Mouse (Mus musculus) kidney, postnatal 36 days (tissue): ENCODE measurements at regions not wholly inside any gene's neighbourhood (a gene's known extent, or its start where the extent isn't known, plus 50 kb on each side); places are given as distances from the start of the nearest gene placed in this dataset.

Experiments
- DNase-seq, 2 experiments: peaks; one replicate each; pipeline ENCODE4 v3.0.0; 2021 to 2022; ENCODE audit warnings: mixed read lengths in 2 of 2

DNA sequence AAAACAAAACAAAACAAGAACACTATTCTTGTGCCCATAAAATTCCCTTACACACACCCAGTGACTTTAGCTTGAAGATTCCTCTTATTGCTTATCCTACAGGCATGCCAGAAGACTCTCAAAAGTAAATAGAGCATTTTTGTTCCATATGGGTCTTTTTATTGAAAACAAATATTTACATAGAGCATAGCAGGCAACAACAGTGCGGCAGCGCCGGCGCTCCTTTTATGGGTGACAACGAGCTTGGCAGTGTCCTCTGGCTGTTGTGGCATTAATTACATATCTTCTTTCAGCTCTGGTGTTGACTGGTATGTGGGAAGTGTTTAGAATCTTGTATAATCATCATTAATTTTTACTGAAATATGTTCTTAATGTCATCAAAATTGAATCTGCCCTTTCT lies 242.2 kb upstream of the Fbxl7 start:
- no peak for DNase-seq

DNA sequence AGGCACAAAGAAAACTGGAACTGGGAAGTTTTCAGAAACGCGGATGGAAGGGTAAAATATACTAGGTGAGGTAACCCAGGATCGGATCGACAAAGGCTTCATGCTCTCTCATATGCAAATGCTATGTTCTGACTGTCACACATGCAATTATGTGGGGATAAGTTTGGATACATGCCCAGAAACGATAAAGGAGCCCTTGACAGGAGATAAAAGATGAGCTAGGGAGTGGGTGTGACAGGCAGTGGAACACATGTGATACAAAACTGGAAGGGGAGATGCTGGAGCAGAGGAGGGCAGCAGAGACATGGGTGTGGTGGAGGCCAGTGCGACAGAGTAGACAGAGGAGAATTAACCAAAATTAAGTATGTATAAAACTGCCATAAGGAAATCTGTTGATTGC lies 250.5 kb upstream of the Fbxl7 start:
- no peak for DNase-seq

DNA sequence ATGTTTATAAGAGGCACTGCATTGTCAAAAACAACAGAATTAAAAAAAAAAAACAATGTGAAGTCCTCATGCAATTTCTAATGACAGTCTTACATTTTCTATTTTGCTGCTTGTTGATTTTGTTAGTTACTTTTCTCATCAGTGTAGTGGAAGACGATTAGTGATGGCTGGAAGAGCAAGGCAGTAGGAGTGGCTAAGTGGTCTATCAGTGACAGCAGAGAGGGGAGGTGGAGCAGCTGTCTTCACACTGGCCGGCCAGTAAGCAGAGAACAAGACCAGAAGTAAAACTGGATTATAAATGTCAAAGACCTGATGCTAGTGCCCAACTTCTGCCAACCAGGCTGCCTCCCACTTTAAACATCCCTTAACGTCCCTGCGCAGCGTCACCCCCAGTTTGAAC lies 265.6 kb upstream of the Fbxl7 start:
- no peak for DNase-seq

DNA sequence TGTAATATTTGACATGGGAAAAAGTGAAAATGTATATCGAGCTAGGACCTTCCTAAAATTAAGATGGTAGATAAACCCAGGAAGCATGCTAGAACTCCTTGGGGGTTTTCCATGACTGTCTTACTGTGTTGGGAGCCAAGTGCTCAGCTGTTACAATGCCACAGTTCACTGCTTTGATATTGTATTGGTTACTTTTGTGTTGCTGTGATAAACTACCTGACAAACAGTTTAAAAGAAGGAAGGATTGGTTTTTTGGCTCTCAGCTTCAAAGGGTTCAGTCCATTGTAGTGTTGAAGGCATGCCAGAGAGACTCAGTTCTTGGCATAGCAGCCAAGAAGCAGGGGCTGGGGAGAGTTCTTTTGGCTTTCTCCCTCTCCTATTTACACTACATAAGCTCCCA lies 272.1 kb upstream of the Fbxl7 start:
- no peak for DNase-seq

DNA sequence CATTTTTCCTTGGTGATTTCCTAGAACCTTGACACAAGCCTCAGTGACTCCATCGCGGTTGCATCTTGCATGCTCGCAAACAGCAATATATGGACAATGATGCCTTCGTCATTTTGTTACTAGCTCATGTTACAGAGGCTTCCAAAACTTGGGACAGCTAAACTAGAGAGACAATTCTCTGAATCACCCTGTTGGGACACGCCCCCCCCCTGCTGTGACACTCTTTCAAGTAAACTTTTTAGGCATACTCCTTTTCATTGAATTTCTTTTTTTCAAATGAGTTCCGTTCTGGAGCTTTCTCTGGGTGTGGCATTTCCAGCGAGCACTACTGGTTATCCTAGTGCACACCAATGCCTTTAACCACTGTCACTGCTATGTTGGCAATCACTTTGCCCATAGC lies 274.5 kb upstream of the Fbxl7 start:
- no peak for DNase-seq

DNA sequence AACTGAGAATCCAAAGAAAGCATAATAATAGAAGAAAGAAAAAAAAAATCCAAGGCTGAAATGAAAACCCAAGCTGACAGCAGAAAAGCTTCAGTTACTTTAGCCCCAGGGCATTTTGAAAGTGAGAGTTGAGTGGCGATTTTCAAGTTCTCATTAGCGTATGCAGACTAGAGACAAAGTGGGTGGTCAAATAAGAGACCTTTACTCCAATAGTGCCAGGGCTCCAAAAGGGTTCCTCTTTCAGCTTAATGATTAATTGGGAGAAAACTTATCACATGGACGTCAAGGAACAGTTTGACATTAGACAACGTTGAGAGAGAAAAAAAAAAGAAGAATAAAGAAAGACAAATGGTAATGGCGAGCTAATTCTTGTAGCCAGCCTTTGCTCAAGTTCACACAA lies 278.1 kb upstream of the Fbxl7 start:
- no peak for DNase-seq

DNA sequence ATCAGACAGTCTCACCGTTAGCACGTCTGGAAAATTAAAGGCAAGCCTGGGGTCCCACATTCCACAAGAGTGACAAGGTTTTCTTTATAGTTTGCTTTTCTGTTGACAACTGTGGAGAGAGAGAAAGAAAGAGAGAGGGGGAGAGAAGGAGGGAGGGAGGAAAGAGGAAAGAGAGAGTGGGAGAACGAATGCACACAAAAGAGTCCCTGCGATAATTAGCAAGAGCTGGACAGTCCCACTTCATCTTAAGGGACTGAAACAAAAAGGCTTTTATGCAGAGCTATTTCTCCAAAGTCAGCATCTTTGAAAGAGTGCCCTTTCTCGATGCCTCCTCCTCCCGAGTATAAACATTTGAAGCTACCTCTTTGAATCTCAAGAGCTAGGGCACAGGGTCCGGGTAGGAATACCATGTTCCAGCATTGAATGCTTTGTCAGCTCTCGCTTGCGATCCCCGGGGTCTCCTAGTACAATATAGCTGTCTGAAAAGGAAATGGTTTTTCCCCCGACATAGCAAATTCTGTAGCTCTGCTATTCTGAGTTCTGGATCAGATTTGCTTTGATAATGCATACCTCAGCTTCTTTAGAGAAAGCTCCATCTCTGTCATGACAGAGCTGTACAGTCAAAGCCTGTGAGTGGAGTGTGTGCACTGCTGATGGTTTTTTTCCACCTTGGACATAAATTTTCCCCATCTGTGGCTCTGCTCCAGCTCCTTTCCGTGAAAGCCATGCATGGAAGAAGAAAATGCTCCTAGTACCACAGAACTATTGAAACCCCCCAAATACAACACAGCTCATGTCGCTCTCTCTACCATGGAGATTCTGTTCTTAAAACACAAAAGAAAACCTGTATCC lies 282.9 kb upstream of the Fbxl7 start:
- DNase-seq, result no peak

DNA sequence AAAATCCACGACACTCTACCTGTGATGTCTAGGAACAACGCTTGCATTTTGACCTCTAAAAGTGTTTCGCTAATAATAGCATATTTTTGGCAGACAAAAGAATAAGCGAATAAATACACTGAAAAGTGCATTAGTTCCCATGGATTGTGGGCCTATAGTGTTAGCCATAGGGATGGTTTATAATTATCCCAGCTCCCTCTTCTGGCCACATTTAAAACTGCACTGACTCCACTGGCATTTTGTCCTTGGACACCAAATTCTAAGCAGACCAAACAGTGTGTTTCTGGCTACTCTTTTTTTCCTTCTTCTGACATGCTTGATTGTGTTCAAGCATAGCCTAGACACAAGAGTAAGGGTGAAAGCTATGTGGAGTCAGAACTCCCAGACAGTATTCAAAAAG lies 276.8 kb upstream of the Ank start:
- peak; percentile 36 to 73 for DNase-seq

DNA sequence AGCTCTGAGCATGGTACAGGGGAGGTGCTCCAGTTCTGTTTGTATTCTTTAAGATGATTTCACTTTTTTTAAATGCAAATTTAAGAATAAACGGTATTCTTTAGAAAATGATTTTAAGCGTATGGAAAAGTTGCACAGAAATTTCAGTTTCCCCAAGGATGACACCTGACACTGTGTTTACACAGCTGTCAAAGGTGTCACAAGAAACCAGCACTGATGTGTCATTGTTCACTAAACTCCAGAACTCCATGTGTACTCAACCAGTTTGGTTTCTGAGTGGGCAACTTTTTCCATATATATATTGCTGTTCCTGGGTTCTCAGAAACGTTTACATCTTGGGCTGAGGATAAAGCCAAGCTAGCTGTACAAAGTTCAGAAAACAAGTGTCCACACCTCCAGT lies 265.0 kb upstream of the Ank start:
- DNase-seq, result no peak

DNA sequence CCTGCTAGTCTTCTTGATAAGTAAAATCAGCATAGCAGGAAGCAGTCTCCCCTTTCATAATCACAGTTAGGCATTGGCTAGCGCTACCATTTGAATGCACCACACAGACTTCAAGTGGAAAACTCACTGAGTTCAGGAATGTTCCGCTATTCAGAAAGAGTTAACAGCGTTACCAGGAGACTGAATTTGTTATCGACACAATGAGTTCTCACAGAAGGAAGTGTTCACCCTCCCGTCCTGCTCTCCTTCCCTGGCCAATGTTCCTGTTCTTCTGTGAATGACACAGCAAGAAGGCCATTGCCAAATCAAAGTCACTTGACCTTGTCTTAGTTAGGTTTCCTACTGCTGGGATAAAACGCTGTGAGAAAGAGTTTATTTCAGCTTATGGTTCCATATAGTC lies 261.6 kb upstream of the Ank start:
- DNase-seq, result no peak

DNA sequence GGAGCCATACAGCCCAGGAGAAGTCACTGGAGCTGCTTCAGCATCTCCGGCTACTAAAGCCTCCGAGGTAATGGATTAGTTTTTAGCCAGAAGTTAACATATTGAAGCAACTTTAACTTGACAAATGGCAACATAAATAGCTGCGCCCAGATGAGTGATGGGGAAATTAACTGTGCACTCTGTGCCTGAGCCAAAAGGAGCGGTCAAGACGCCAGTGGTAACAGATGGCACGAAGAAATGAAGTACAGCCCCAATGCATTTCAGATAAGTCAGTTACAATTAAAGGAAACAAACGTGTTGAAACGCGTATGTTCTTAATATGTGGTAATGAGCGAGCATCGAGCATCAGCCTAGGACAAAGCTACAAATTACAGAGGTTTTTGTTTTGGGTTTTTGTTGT lies 259.0 kb upstream of the Ank start:
- no peak for DNase-seq

DNA sequence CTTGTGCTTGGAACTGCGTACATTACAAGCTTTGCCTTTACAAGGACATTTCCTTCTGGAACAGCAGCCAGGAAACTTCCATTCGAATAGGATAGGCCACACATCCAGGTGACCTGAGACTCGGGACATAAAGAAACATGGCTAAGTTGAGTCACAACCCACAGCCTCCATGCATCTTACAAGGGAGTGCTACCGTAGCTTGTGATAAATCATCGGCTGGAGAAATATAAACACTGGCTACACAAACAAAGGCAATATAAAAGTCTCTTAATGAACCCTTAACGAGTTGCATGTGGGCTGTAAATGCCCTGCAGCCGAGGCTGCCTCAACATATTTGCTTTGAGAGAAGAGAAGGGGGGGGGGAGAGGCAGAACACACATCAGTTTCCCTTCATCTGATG lies 250.1 kb upstream of the Ank start:
- no peak for DNase-seq

DNA sequence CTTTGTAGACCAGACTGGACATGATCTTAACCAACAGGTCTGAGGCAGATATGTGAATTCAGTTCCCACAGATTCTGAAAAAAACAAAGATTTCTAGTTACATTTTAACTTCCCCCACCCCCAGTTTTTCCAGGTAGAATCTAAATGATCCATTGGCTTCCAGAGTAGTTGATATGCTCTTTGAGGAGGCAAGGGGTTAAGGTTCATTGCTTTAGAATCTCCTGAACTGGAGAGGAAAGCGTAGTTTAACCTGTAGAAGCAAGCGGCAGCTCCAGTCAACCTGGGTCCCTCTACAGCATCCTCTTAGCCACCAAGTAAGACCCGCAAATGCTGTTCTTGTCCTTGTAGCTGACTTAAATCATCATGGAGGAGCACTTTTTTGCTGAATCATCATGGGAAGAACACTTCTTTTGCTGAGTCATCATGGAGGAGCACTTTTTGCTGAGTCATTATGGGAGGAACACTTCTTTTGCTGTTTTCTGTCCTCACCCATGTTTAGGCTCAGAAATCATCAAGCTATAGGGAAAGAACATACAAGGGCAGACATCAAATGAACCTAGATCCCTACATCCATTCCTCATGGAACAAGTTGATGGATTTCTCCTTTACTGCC lies 247.2 kb upstream of the Ank start:
- DNase-seq, result no peak

DNA sequence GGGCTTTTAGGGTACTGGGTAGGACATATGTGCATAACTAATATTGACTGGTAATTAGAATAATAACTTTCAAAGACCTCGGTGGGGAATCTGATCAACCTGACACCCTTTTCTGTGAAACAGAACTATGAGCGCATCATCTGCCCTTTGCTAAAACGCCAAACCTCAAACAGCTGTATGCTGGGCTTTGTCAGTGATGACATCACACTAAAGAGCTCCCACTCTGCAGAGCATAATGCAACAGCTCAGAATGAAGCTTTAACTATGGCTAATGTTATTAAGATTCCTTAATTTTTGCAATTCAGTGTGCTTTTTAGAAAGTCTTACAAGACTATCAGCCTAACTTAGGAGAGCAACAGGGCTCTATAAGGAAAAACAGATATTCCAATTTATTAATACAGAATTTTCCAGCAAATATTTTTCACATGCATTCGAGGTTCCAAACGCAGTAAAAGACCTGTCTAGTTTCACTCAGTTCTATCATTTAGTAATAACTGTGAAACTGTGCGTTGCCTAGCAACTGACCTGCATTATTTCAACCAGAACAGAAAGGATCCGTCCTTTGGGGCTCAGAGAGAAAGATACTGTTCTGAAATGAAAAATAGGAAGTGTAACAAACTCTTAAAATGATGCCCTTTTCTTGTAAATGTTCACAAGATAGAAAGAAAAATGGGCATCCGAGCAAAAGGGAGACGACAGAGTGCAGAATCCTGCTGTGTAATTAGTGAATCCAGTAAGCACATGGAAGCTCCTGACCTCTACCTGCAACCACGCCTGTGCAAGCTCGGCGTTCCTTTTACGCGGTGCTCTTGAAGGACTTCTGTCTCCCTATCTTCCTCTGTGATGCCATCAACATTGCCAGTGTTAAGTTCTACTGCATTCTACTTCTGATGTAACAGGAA lies 242.6 kb upstream of the Ank start:
- DNase-seq, result no peak

DNA sequence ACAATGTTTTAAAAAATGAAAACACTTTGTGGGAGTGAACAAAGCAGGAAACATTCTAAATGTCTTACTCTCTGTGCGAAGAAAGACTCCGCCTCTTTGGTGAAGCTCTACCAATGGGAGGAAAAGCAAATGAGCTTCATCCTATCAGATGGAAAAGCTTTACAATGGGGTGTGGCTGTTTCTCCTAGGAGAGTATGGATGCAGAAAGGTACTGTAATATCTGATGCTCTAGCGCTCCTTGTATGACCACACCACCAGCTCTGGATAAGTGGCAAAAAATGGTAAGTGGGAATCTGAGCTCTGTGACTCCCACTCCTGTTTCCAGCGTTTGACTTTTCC lies 242.0 kb upstream of the Ank start:
- no peak for DNase-seq

DNA sequence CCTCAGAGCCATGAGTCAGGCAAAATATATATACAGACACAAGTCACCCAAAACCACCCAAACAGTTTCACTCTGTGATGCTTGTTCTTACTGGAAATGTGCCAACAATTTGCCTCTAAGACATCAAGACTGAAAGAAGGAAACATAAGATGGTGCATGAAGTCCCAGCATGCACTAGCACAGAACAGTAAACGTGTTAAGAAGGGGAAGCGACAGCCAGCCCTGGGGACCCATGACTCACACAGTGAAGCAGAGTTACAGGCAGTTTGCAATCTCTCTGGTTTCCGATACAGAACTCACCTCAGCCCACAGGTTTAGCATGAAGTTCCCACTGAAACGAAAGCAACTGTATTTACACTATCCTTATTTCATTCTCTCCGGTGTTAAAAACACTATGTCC lies 233.7 kb upstream of the Ank start:
- DNase-seq, result no peak

DNA sequence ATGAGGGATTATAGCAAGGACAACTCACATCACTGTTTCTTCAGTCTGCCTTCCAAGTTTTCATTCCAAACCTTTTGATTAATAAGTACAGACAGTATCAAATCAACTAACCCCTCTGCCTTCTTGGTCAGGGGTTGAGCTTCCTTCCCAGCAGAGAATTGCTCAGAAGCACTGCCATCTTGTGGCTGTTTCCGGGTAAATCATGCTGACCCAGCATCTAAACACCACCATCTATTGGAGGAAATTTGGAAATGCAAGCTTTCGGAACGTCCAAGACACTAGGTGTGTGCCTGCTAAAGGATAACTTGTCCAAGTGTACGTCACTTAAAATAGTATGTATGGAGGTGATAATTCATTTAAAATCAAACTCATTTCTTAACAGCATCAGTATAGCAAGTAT lies 231.7 kb upstream of the Ank start:
- peak; percentile 23 to 72 for DNase-seq

DNA sequence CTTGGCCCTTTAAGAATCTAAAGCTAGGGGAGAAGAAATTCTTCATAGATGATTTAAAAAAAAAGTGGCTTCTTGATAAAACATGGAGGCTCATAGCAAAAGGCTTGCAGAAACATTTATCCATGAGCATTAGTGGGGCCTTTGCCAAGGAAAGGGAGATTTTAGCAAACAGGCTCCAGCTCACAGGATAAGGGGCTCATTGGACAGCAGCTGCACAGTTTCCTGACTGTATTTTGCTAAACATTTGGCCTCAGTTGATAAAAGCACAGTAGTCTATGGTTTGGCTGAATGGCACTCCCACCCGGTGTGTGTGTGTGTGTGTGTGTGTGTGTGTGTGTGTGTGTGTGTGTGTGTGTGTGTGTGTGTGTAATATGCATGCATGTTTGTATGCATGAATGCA lies 228.2 kb upstream of the Ank start:
- DNase-seq, result no peak

DNA sequence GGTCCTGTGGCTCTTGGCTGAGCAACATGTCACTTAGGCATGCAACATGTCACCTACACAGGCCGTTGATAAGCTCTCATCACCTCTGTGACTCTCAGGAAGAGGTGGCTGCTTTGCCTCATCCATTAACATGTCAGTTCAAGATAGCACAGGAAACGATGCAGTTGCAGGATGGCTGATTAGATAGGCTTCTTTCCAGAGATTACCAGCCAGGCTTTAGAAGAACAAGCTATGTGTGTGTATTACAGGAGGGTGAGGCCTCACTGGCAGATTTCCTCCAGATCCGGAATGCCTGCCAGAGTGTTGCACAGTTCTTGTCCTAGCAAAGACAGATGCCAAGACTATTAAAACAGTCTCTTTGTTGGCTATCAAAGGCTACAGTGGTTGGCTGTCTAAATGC lies 220.2 kb upstream of the Ank start:
- peak; percentile 32 to 39 for DNase-seq

DNA sequence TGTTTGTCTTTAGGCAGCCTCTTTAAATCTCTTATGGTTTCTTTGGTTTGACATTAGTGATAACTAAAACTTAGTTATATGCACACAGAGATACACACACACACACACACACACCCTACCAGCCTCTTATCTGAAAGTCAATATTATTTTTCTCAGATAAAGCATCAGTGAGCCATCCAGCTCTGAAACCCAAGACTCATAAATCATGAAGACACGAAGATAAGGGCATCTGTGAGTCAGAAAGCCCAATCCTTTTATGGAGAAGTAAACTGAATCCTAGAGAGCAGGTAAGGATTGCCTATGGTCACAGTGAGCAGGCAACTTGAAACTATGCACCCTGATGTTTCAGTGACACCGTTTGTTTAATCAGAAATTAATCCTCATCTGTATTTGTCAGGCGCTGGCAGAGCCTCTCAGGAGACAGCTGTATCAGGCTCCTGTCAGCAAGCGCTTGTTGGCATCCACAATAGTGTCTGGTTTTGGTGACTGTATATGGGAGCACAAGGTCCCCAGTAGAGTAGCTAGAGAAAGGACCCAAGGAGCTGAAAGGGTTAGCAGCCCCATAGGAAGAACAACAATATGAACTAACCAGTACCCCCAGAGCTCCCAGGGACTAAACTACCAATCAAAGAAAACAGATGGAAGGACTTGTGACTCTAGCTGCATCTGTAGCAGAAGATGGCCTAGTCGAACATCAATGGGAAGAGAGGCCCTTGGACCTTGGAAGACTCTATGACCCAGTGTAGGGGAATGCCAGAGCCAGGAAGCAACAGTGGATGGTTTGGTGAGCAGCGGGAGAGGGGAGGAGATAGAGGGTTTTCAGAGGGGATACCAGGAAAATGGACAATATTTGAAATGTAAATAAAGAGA lies 207.3 kb upstream of the Ank start:
- no peak for DNase-seq

DNA sequence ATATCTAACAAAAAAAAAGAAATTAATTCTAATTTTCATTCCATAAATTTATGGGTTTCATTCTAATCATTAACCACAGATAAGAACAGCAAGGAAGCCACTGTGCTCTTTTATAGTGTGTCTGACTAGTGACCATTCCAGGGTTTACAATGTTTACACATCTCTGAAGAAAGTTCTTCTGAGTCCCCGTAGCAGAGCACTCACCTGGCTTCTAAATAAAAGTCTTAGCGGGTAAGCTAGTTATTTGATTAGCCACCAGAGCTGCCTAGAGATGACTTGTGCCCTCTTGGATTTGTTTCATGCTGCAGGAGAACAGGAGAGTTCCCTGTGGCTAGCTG lies 206.7 kb upstream of the Ank start:
- no peak for DNase-seq

DNA sequence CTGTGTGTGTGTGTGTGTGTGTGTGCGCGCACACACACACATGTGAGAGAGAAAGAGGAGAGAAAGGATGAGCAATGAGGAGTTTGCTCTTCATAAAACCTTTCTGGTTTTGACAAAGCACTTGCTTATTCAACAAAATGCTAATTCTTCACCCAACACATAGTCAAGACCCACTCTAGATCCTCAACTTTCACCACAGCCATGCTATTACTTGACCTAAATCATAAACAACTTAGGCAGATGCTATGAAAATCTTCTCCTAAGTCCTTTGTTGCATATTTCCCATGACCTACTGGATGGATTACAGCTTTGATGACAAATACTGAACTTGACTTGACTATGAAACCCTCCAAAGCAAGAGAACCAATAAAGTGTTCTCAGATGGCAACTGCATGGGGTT lies 196.3 kb upstream of the Ank start:
- no peak for DNase-seq

DNA sequence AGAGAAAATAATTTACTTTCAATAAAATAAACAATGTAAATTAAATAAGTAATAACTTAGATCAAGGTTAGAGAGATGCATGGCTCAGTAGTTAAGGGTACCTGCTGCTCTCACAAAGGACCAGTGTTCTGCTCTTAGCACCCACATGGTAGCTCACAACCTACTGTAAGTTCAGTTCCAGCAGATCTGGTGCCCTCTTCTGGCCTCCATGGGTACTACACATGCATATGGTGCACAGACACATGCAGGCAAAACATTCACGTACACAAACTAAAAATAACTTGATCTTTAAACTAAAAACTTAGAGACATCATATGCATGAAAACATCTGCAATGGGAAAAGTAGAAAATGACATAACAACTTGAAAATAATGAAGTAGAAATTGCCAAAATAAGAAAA lies 184.2 kb upstream of the Ank start:
- no peak for DNase-seq
